Mouse (Mus musculus) megakaryocyte, embryonic 14.5 days (primary cell): ENCODE data around the gene Fblim1.

Source experiments
- FLI1 ChIP-seq: IDR thresholded peaks from 2 replicates; pipeline ENCODE4 v1.6.1; 2012; ENCODE audit warnings: low read length, inconsistent platforms, mixed read lengths
- GATA1 ChIP-seq: IDR thresholded peaks from 3 replicates; pipeline ENCODE4 v1.6.1; 2012; ENCODE audit warnings: mixed read lengths, low read length, inconsistent platforms, borderline replicate concordance

DNA sequence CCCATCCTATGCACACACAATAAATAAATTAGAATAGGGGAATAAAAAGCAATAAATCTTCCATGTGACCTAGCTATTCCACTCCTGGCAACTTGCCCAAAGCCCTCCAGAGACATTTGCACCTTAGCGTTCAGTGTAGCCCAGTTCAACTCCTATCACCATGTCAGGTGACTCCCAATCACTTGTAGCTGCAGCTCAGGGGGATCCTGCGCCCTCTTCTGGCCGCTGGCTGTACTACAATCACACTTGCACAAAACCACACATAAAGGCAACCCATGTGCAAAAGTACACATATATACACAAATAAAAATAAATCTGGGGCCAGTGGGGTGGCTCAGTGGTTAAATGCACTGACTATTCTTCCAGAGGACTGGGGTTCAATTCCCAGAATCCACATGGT is 14.3 kb downstream of the Fblim1 start:
- no peak for TF ChIP-seq GATA1
- TF ChIP-seq FLI1 = no peak
